Mouse (Mus musculus): Measurements from ENCODE around the gene Ttc39a.

DNA sequence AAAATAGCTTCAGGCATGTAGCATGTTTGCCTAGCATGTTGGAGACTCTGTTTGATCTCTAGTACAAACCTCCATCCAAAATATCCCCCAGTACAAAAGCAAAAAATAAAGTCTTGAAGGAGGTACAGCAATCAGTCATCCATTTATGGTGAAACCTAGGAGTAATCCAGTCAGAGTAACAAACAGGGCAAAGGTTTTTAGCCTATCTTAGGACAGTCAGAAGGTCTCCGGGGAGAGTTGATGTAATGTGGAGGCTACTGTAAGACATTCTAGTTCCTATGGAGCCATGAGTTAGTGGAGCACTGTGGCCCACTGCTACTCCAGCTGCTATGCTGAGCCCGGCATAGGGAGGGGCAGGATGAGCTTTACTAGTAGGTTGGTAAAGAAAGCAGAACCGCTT, 66.1 kb downstream of the Ttc39a start:
- TF ChIP-seq CTCF (IDR thresholded peaks at IDR 0.05; ENCODE audit: low read depth, low read length): no peak
- no peak for TF ChIP-seq POLR2A (IDR thresholded peaks at IDR 0.05; ENCODE audit: borderline replicate concordance, low read depth, low read length)

Measured in bone marrow macrophage, adult 2 months (primary cell).